Mouse (Mus musculus): ENCODE data around the gene Vasp. TPM values are rescaled to one million over a fixed set of nuclear protein-coding genes. Genes with fewer than 3 reads are reported as not detected.

Gene Vasp
- 325 and 327 TPM in 2 replicates for polyA plus RNA-seq (2012; rRNA removed)

GRCm38 (mm10) chr7:19271238-19272172 is at the start of gene Vasp:
Gene Vasp, minus strand, starts transcription at chr7:19271817.
- WGBS, result under 1% methylated on average over 62 of the region's 62 CpGs
- Histone ChIP-seq H3K27ac (ENCODE audit: control insufficient read depth, insufficient read depth, low read length) (peak within 1 kb of the TSS; percentile 83), H3K4me3 (ENCODE audit: control insufficient read depth, insufficient read depth, low read length) (peak within 1 kb of the TSS; percentile 90), H3K4me1 (replicated peaks; ENCODE audit: control insufficient read depth, insufficient read depth, low read length) (peaks cover 38% of the 10 kb centered on the region), H3K27me3 (ENCODE audit: control insufficient read depth, insufficient read depth, low read length) (no peaks in the 10 kb centered on the region), H3K36me3 (ENCODE audit: control insufficient read depth, insufficient read depth, low read length) (no peaks in the 10 kb centered on the region)
- peak; percentile 85; the same call in 1 of the 2 replicates for TF ChIP-seq POLR2A (IDR thresholded peaks at IDR 0.05; ENCODE audit: control insufficient read depth, extremely low read depth, insufficient read depth, low read length, poor library complexity)
- no peak for TF ChIP-seq CTCF (IDR thresholded peaks at IDR 0.05; ENCODE audit: borderline replicate concordance, control insufficient read depth, extremely low read depth, insufficient read depth, low read length, poor library complexity)
- peak; percentile 88 for DNase-seq

GRCm38 (mm10) chr7:19320637-19321036 is 49.0 kb upstream of the Vasp start:
- H3K27me3 ChIP-seq (ENCODE audit: control insufficient read depth, insufficient read depth, low read length), result no peaks in the 10 kb centered on the region

GRCm38 (mm10) chr7:19319906-19320305 is 48.3 kb upstream of the Vasp start:
- Histone ChIP-seq H3K36me3 (ENCODE audit: control insufficient read depth, insufficient read depth, low read length) (no peaks in the 10 kb centered on the region), H3K27me3 (ENCODE audit: control insufficient read depth, insufficient read depth, low read length) (no peaks in the 10 kb centered on the region), H3K4me3 (ENCODE audit: control insufficient read depth, insufficient read depth, low read length) (peak overlapping the region; percentile 29), H3K27ac (ENCODE audit: control insufficient read depth, insufficient read depth, low read length) (no peak overlapping the region), H3K4me1 (replicated peaks; ENCODE audit: control insufficient read depth, insufficient read depth, low read length) (peaks cover 5% of the 10 kb centered on the region)
- TF ChIP-seq CTCF (IDR thresholded peaks at IDR 0.05; ENCODE audit: borderline replicate concordance, control insufficient read depth, extremely low read depth, insufficient read depth, low read length, poor library complexity) (peak; percentile 70; the same call in 1 of the 2 replicates), POLR2A (IDR thresholded peaks at IDR 0.05; ENCODE audit: control insufficient read depth, extremely low read depth, insufficient read depth, low read length, poor library complexity) (0 out of 2 replicates have a peak, but pooled peaks have one; percentile 38)
- WGBS, result 1% methylated on average over 41 of the region's 41 CpGs
- DNase-seq, result peak; percentile 90

More at GRCm38 (mm10) chr7:19320637-19321036, 49.0 kb upstream of the Vasp start:
- TF ChIP-seq CTCF (IDR thresholded peaks at IDR 0.05; ENCODE audit: borderline replicate concordance, control insufficient read depth, extremely low read depth, insufficient read depth, low read length, poor library complexity) (no peak), POLR2A (IDR thresholded peaks at IDR 0.05; ENCODE audit: control insufficient read depth, extremely low read depth, insufficient read depth, low read length, poor library complexity) (no peak)
- Histone ChIP-seq H3K4me1 (replicated peaks; ENCODE audit: control insufficient read depth, insufficient read depth, low read length) (peaks cover 5% of the 10 kb centered on the region), H3K27ac (ENCODE audit: control insufficient read depth, insufficient read depth, low read length) (no peak overlapping the region), H3K36me3 (ENCODE audit: control insufficient read depth, insufficient read depth, low read length) (no peaks in the 10 kb centered on the region), H3K4me3 (ENCODE audit: control insufficient read depth, insufficient read depth, low read length) (no peak overlapping the region)
- DNase-seq, result no peak
- 47% methylated on average over 7 of the region's 7 CpGs for WGBS

GRCm38 (mm10) chr7:19319458-19319857 is 47.8 kb upstream of the Vasp start:
- DNase-seq, result no peak
- H3K27me3 ChIP-seq (ENCODE audit: control insufficient read depth, insufficient read depth, low read length), result no peaks in the 10 kb centered on the region
- TF ChIP-seq CTCF (IDR thresholded peaks at IDR 0.05; ENCODE audit: borderline replicate concordance, control insufficient read depth, extremely low read depth, insufficient read depth, low read length, poor library complexity), result no peak
- TF ChIP-seq POLR2A (IDR thresholded peaks at IDR 0.05; ENCODE audit: control insufficient read depth, extremely low read depth, insufficient read depth, low read length, poor library complexity), result no peak
- H3K36me3 ChIP-seq (ENCODE audit: control insufficient read depth, insufficient read depth, low read length), result no peaks in the 10 kb centered on the region
- H3K4me3 ChIP-seq (ENCODE audit: control insufficient read depth, insufficient read depth, low read length), result peak overlapping the region; percentile 29; the same call in 1 of the 2 replicates
- peaks cover 5% of the 10 kb centered on the region for H3K4me1 ChIP-seq (replicated peaks; ENCODE audit: control insufficient read depth, insufficient read depth, low read length)
- no peak overlapping the region for H3K27ac ChIP-seq (ENCODE audit: control insufficient read depth, insufficient read depth, low read length)
- WGBS, result 63% methylated on average over 9 of the region's 9 CpGs

- Histone ChIP-seq H3K27me3 (ENCODE audit: control insufficient read depth, insufficient read depth, low read length) (no peaks in the 10 kb centered on the region), H3K27ac (ENCODE audit: control insufficient read depth, insufficient read depth, low read length) (no peak overlapping the region)
- WGBS, result 14% methylated on average over 7 of the region's 7 CpGs
These were observed 47.1 kb upstream of the Vasp start for GRCm38 (mm10) chr7:19318676-19319075.

GRCm38 (mm10) chr7:19318201-19318600 is 46.6 kb upstream of the Vasp start:
- Histone ChIP-seq H3K36me3 (ENCODE audit: control insufficient read depth, insufficient read depth, low read length) (no peaks in the 10 kb centered on the region), H3K4me1 (replicated peaks; ENCODE audit: control insufficient read depth, insufficient read depth, low read length) (peaks cover 5% of the 10 kb centered on the region), H3K4me3 (ENCODE audit: control insufficient read depth, insufficient read depth, low read length) (no peak overlapping the region), H3K27ac (ENCODE audit: control insufficient read depth, insufficient read depth, low read length) (no peak overlapping the region), H3K27me3 (ENCODE audit: control insufficient read depth, insufficient read depth, low read length) (no peaks in the 10 kb centered on the region)
- no peak for TF ChIP-seq POLR2A (IDR thresholded peaks at IDR 0.05; ENCODE audit: control insufficient read depth, extremely low read depth, insufficient read depth, low read length, poor library complexity)
- TF ChIP-seq CTCF (IDR thresholded peaks at IDR 0.05; ENCODE audit: borderline replicate concordance, control insufficient read depth, extremely low read depth, insufficient read depth, low read length, poor library complexity), result no peak
- DNase-seq, result no peak
- WGBS, result 84% methylated on average over 2 of the region's 2 CpGs

More at GRCm38 (mm10) chr7:19318676-19319075, 47.1 kb upstream of the Vasp start:
- no peaks in the 10 kb centered on the region for H3K36me3 ChIP-seq (ENCODE audit: control insufficient read depth, insufficient read depth, low read length)
- TF ChIP-seq CTCF (IDR thresholded peaks at IDR 0.05; ENCODE audit: borderline replicate concordance, control insufficient read depth, extremely low read depth, insufficient read depth, low read length, poor library complexity) (no peak), POLR2A (IDR thresholded peaks at IDR 0.05; ENCODE audit: control insufficient read depth, extremely low read depth, insufficient read depth, low read length, poor library complexity) (no peak)
- H3K4me3 ChIP-seq (ENCODE audit: control insufficient read depth, insufficient read depth, low read length), result no peak overlapping the region
- no peak for DNase-seq
- H3K4me1 ChIP-seq (replicated peaks; ENCODE audit: control insufficient read depth, insufficient read depth, low read length), result peaks cover 5% of the 10 kb centered on the region

Data from thymus, adult 2 months (tissue).